Comparison of ENCODE assay signal across 9 mouse cellular contexts in the genomic region with DNA sequence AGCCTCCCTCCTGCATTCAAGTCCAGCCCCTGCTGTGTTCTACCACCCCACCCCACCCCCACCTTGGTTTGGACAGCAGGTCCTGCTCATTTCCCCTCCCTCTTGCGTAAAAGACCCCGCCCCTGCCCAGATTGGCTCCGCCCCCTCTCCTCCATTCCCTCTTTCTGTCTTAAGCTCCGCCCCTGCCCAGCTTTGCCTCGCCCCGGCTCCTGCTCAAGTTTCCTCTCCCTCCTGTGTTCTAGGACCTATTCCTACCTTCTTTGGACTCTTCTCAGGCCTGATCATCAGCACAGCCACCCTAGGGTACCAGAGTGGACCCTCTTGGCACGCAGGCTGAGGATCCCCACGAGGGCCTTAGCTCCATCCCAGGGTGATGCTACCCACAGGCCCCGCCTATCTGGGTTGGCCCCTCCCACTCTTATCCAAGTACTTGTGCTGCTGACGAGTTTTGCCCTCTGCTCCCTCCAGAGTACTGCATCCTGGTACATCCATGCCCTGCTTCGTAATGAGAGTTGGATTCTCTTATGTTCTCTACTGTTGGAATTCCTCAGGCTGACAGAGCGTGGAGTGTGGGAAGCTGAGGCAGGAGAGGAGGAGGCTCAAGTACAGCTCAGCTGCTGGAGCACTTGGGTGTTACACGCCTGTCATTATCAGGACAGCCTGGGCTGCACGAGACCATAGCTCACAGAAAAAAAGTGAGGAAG. TPM values are rescaled to one million over a fixed set of nuclear protein-coding genes. Genes with fewer than 3 reads are reported as not detected.
A peak's percentile ranks its signal among the peaks of the same experiment; 100 is the strongest.
DNase-seq lines count a peak whose midpoint lies in the region; ATAC-seq and TF ChIP-seq lines count a peak whose summit lies in the region.
"Had no signal": no experiment of that assay in that cellular context is flagged by ENCODE, and none has a peak within 500 bp of the region (broad histone marks: within the 10 kb centered on the region; RNA-seq: fewer than 3 reads in every experiment).

No protein-coding gene starts in this region.

- no peak for TF ChIP-seq EP300 in lung, postnatal 0 days (IDR thresholded peaks at IDR 0.05)

- no peaks in the 10 kb centered on the region for H3K36me3 ChIP-seq in thymus, adult 2 months (ENCODE audit: control insufficient read depth, insufficient read depth, low read length)
- peaks cover 1% of the 10 kb centered on the region; the same call in 1 of the 2 replicates for H3K36me3 ChIP-seq in lung, postnatal 0 days (ENCODE audit: insufficient read depth, low read length)

- no peak overlapping the region for H3K4me2 ChIP-seq in lung, postnatal 0 days (replicated peaks; ENCODE audit: low read depth, low read length)
- H3K4me2 ChIP-seq: neural tube, embryonic 13.5 days had no signal

- no peak for TF ChIP-seq POLR2A in thymus, adult 2 months (IDR thresholded peaks at IDR 0.05; ENCODE audit: control insufficient read depth, extremely low read depth, insufficient read depth, low read length, poor library complexity)

- H3K4me3 ChIP-seq in thymus, adult 2 months (ENCODE audit: control insufficient read depth, insufficient read depth, low read length): no peak overlapping the region
- no peak overlapping the region for H3K4me3 ChIP-seq in lung, postnatal 0 days (ENCODE audit: low read depth, low read length)

- no peaks in the 10 kb centered on the region for H3K9me3 ChIP-seq in lung, postnatal 0 days (ENCODE audit: low read length)
- H3K9me3 ChIP-seq: neural tube, embryonic 13.5 days had no signal

- H3K9ac ChIP-seq in lung, postnatal 0 days (replicated peaks; ENCODE audit: low read depth): no peak overlapping the region
- H3K9ac ChIP-seq: neural tube, embryonic 13.5 days had no signal

- no peaks in the 10 kb centered on the region for H3K27me3 ChIP-seq in thymus, adult 2 months (ENCODE audit: control insufficient read depth, insufficient read depth, low read length)
- no peaks in the 10 kb centered on the region for H3K27me3 ChIP-seq in lung, postnatal 0 days (replicated peaks; ENCODE audit: insufficient read depth, low read length)
- H3K27me3 ChIP-seq: neural tube, embryonic 13.5 days had no signal

- ATAC-seq in lung, postnatal 0 days: peak; percentile 10; the same call in 1 of the 2 replicates

- no peak for TF ChIP-seq CTCF in thymus, adult 2 months (IDR thresholded peaks at IDR 0.05; ENCODE audit: borderline replicate concordance, control insufficient read depth, extremely low read depth, insufficient read depth, low read length, poor library complexity)
- TF ChIP-seq CTCF in lung, postnatal 0 days (IDR thresholded peaks at IDR 0.05): no peak

- WGBS in thymus, adult 2 months: 66% methylated on average over 14 of the region's 14 CpGs
- WGBS in lung, postnatal 0 days: 19% methylated on average over 14 of the region's 14 CpGs

- no peak overlapping the region for H3K27ac ChIP-seq in thymus, adult 2 months (ENCODE audit: control insufficient read depth, insufficient read depth, low read length)
- H3K27ac ChIP-seq in lung, postnatal 0 days (ENCODE audit: low read length): no peak overlapping the region
- H3K27ac ChIP-seq: neural tube, embryonic 13.5 days had no signal

- peak; percentile 74 for DNase-seq in cerebellum, adult 9-10 months
- DNase-seq in cerebellum, adult 8-10 months: no peak
- DNase-seq in thymus, adult 2 months: peak; percentile 30
- no peak for DNase-seq in thymus, adult 18-20 months
- DNase-seq in kidney, adult 8-10 months: peak; percentile 49 to 54
- DNase-seq in lung, postnatal 0 days (ENCODE audit: low spot score): peak; percentile 73
- peak; percentile 73 for DNase-seq in yolk sac, embryonic 10.5 days (ENCODE audit: low spot score)
- DNase-seq in layer of hippocampus, postnatal 14 days (ENCODE audit: low spot score in 2 of 2): no peak

- H3K4me1 ChIP-seq in thymus, adult 2 months (replicated peaks; ENCODE audit: control insufficient read depth, insufficient read depth, low read length): peaks cover 27% of the 10 kb centered on the region
- H3K4me1 ChIP-seq in lung, postnatal 0 days (ENCODE audit: insufficient read depth, low read depth, low read length): peaks cover 14% of the 10 kb centered on the region

RNA-seq across cellular contexts. Expression of gene Rpl36, which starts 1.2 kb away (rescaled TPM):
- 3,463 and 3,864 TPM in 2 replicates for polyA plus RNA-seq in thymus, adult 2 months (2012; rRNA removed)
- 1,643 and 1,764 TPM in 2 replicates for polyA plus RNA-seq in lung, postnatal 0 days (2015; fragmentation: Nextera tagmentation; extraction: Ambion mirVana)
- 100 to 1,000 TPM; 403 to 409 TPM for total RNA-seq in layer of hippocampus, postnatal 14 days (2021)

RNA-seq across cellular contexts. Expression of gene 2410015M20Rik, which starts 2.4 kb away (rescaled TPM):
- 117 and 145 TPM in 2 replicates for polyA plus RNA-seq in thymus, adult 2 months (2012; rRNA removed)
- polyA plus RNA-seq in lung, postnatal 0 days (2015; fragmentation: Nextera tagmentation; extraction: Ambion mirVana): 201 and 230 TPM in 2 replicates
- 100 to 1,000 TPM; 151 to 160 TPM for total RNA-seq in layer of hippocampus, postnatal 14 days (2021)

RNA-seq across cellular contexts. Expression of gene Lonp1, which starts 14.7 kb away (rescaled TPM):
- polyA plus RNA-seq in thymus, adult 2 months (2012; rRNA removed): 74.5 and 82.6 TPM in 2 replicates
- 23.4 and 24.2 TPM in 2 replicates for polyA plus RNA-seq in lung, postnatal 0 days (2015; fragmentation: Nextera tagmentation; extraction: Ambion mirVana)
- total RNA-seq in layer of hippocampus, postnatal 14 days (2021): 10 to 100 TPM; 65.4 to 68.3 TPM

RNA-seq across cellular contexts. Expression of gene Catsperd, which starts 15.9 kb away (rescaled TPM):
- polyA plus RNA-seq in thymus, adult 2 months (2012; rRNA removed): 0.50 and 0.51 TPM in 2 replicates
- polyA plus RNA-seq in lung, postnatal 0 days (2015; fragmentation: Nextera tagmentation; extraction: Ambion mirVana): 0.12 and 0.32 TPM in 2 replicates
- under 1 TPM; 0.48 to 0.86 TPM for total RNA-seq in layer of hippocampus, postnatal 14 days (2021)

RNA-seq across cellular contexts. Expression of gene Safb, which starts 27.4 kb away (rescaled TPM):
- polyA plus RNA-seq in thymus, adult 2 months (2012; rRNA removed): 196 and 222 TPM in 2 replicates
- 43.4 and 47.1 TPM in 2 replicates for polyA plus RNA-seq in lung, postnatal 0 days (2015; fragmentation: Nextera tagmentation; extraction: Ambion mirVana)
- total RNA-seq in layer of hippocampus, postnatal 14 days (2021): 100 to 1,000 TPM; 131 to 147 TPM

Comparison
In these comparisons a context has a peak if more than half of its experiments do, and no peak if none do; other contexts are left out.
1. DNase-seq: peak in cerebellum, adult 9-10 months (single experiment), thymus, adult 2 months (single experiment), kidney, adult 8-10 months (2 of 2), lung, postnatal 0 days (single experiment) and yolk sac, embryonic 10.5 days (single experiment); none in cerebellum, adult 8-10 months (single experiment), thymus, adult 18-20 months (0 of 2) and layer of hippocampus, postnatal 14 days (0 of 2).